Mouse (Mus musculus): Measurements from ENCODE around the gene Arfip1. TPM values are rescaled to one million over a fixed set of nuclear protein-coding genes. Genes with fewer than 3 reads are reported as not detected.
A peak's percentile ranks its signal among the peaks of the same experiment; 100 is the strongest.

The Arfip1 gene
- polyA plus RNA-seq, 1 experiment from 2014 or later, result 55.9 TPM

- Histone ChIP-seq H3K27me3 (replicated peaks) (no peaks in the 10 kb centered on the region), H3K9ac (no peak overlapping the region), H3K4me1 (0 out of 2 replicates have a peak, but pooled peaks cover 4% of the 10 kb centered on the region), H3K4me3 (replicated peaks) (no peak overlapping the region), H3K4me2 (no peak overlapping the region), H3K27ac (peak overlapping the region; percentile 52), H3K9me3 (no peaks in the 10 kb centered on the region), H3K36me3 (no peaks in the 10 kb centered on the region)
- peak; percentile 50; the same call in 1 of the 2 replicates for ATAC-seq (ENCODE audit: insufficient read depth, low FRiP score, low read depth)
- 67% methylated on average over 9 of the region's 9 CpGs for WGBS
Observed at GRCm38 (mm10) chr3:84601870-84602495, 19.6 kb upstream of the Arfip1 start.

GRCm38 (mm10) chr3:84598756-84599155 is 16.3 kb upstream of the Arfip1 start:
- H3K27ac ChIP-seq, result no peak overlapping the region

GRCm38 (mm10) chr3:84597996-84598734 is 15.7 kb upstream of the Arfip1 start:
- no peak for ATAC-seq (ENCODE audit: insufficient read depth, low FRiP score, low read depth)
- Histone ChIP-seq H3K9ac (no peak overlapping the region), H3K36me3 (no peaks in the 10 kb centered on the region), H3K4me1 (0 out of 2 replicates have a peak, but pooled peaks cover 4% of the 10 kb centered on the region), H3K4me3 (replicated peaks) (no peak overlapping the region), H3K4me2 (no peak overlapping the region), H3K27ac (peak overlapping the region; percentile 57; the same call in 1 of the 2 replicates), H3K9me3 (no peaks in the 10 kb centered on the region), H3K27me3 (replicated peaks) (no peaks in the 10 kb centered on the region)
- WGBS, result 67% methylated on average over 6 of the region's 6 CpGs

More at GRCm38 (mm10) chr3:84598756-84599155, 16.3 kb upstream of the Arfip1 start:
- H3K36me3 ChIP-seq, result no peaks in the 10 kb centered on the region
- H3K4me3 ChIP-seq (replicated peaks), result no peak overlapping the region
- H3K4me2 ChIP-seq, result no peak overlapping the region
- 0 out of 2 replicates have a peak, but pooled peaks cover 4% of the 10 kb centered on the region for H3K4me1 ChIP-seq
- no peaks in the 10 kb centered on the region for H3K27me3 ChIP-seq (replicated peaks)
- no peak overlapping the region for H3K9ac ChIP-seq
- 79% methylated on average over 6 of the region's 6 CpGs for WGBS
- no peak for ATAC-seq (ENCODE audit: insufficient read depth, low FRiP score, low read depth)
- H3K9me3 ChIP-seq, result no peaks in the 10 kb centered on the region

GRCm38 (mm10) chr3:84595677-84596234 is 13.3 kb upstream of the Arfip1 start:
- H3K9me3 ChIP-seq, result no peaks in the 10 kb centered on the region
- no peak overlapping the region for H3K9ac ChIP-seq
- H3K36me3 ChIP-seq, result no peaks in the 10 kb centered on the region
- H3K4me3 ChIP-seq (replicated peaks), result no peak overlapping the region
- 40% methylated on average over 5 of the region's 5 CpGs for WGBS
- peak overlapping the region; percentile 47 for H3K4me2 ChIP-seq
- H3K27me3 ChIP-seq (replicated peaks), result no peaks in the 10 kb centered on the region
- ATAC-seq (ENCODE audit: insufficient read depth, low FRiP score, low read depth), result no peak
- 0 out of 2 replicates have a peak overlapping the region, but pooled peaks have one; percentile 46 for H3K27ac ChIP-seq
- H3K4me1 ChIP-seq, result no peaks in the 10 kb centered on the region

- H3K9me3 ChIP-seq, result no peaks in the 10 kb centered on the region
- WGBS, result 4% methylated on average over 23 of the region's 23 CpGs
- H3K9ac ChIP-seq, result no peak overlapping the region
Observed at GRCm38 (mm10) chr3:84594894-84595676, 12.7 kb upstream of the Arfip1 start.

GRCm38 (mm10) chr3:84593274-84593673 is 10.8 kb upstream of the Arfip1 start, which contains the start of gene Tigd4:
Gene Tigd4 (plus strand): TSS chr3:84593574.
- no peaks in the 10 kb centered on the region for H3K4me1 ChIP-seq
- H3K4me2 ChIP-seq, result no peak within 1 kb of the TSS
- H3K9me3 ChIP-seq, result no peaks in the 10 kb centered on the region
- no peak within 1 kb of the TSS for H3K27ac ChIP-seq
- ATAC-seq (ENCODE audit: insufficient read depth, low FRiP score, low read depth), result no peak
- WGBS, result 81% methylated on average over 2 of the region's 2 CpGs
- no peak within 1 kb of the TSS for H3K4me3 ChIP-seq (replicated peaks)
- no peaks in the 10 kb centered on the region for H3K36me3 ChIP-seq
- H3K27me3 ChIP-seq (replicated peaks), result no peaks in the 10 kb centered on the region
- no peak within 1 kb of the TSS for H3K9ac ChIP-seq

More at GRCm38 (mm10) chr3:84594894-84595676, 12.7 kb upstream of the Arfip1 start:
- Histone ChIP-seq H3K36me3 (no peaks in the 10 kb centered on the region), H3K4me2 (peak overlapping the region; percentile 47), H3K4me3 (replicated peaks) (peak overlapping the region; percentile 24), H3K27me3 (replicated peaks) (no peaks in the 10 kb centered on the region), H3K4me1 (no peaks in the 10 kb centered on the region), H3K27ac (peak overlapping the region; percentile 46; the same call in 1 of the 2 replicates)
- ATAC-seq (ENCODE audit: insufficient read depth, low FRiP score, low read depth), result peak; percentile 35; the same call in 1 of the 2 replicates

- ATAC-seq (ENCODE audit: insufficient read depth, low FRiP score, low read depth), result no peak
- WGBS, result 48% methylated on average over 5 of the region's 5 CpGs
- no peak overlapping the region for H3K27ac ChIP-seq
- H3K4me1 ChIP-seq, result no peaks in the 10 kb centered on the region
- no peak overlapping the region for H3K4me2 ChIP-seq
- H3K27me3 ChIP-seq (replicated peaks), result no peaks in the 10 kb centered on the region
- H3K9ac ChIP-seq, result no peak overlapping the region
- H3K4me3 ChIP-seq (replicated peaks), result no peak overlapping the region
- no peaks in the 10 kb centered on the region for H3K36me3 ChIP-seq
- no peaks in the 10 kb centered on the region for H3K9me3 ChIP-seq
Observed at GRCm38 (mm10) chr3:84586736-84587135, 4.3 kb upstream of the Arfip1 start.

- Histone ChIP-seq H3K4me3 (replicated peaks) (peak overlapping the region; percentile 61), H3K9me3 (no peaks in the 10 kb centered on the region), H3K27ac (peak overlapping the region; percentile 90), H3K4me2 (peak overlapping the region; percentile 78), H3K9ac (peak overlapping the region; percentile 25), H3K4me1 (peaks cover 14% of the 10 kb centered on the region), H3K27me3 (replicated peaks) (no peaks in the 10 kb centered on the region), H3K36me3 (no peaks in the 10 kb centered on the region)
- ATAC-seq (ENCODE audit: insufficient read depth, low FRiP score, low read depth), result peak; percentile 12
- under 1% methylated on average over 27 of the region's 27 CpGs for WGBS
Observed at GRCm38 (mm10) chr3:84582913-84583276, 470 bp upstream of the Arfip1 start.

GRCm38 (mm10) chr3:84581696-84582022 is 766 bp downstream of the Arfip1 start:
- ATAC-seq (ENCODE audit: insufficient read depth, low FRiP score, low read depth), result no peak

GRCm38 (mm10) chr3:84580716-84581115 is 1.7 kb downstream of the Arfip1 start:
- WGBS, result 13% methylated on average over 4 of the region's 4 CpGs
- no peak overlapping the region for H3K9ac ChIP-seq
- H3K27me3 ChIP-seq (replicated peaks), result no peaks in the 10 kb centered on the region
- H3K36me3 ChIP-seq, result no peaks in the 10 kb centered on the region
- ATAC-seq (ENCODE audit: insufficient read depth, low FRiP score, low read depth), result no peak
- H3K4me3 ChIP-seq (replicated peaks), result peak overlapping the region; percentile 61
- peaks cover 14% of the 10 kb centered on the region for H3K4me1 ChIP-seq
- no peaks in the 10 kb centered on the region for H3K9me3 ChIP-seq
- H3K4me2 ChIP-seq, result peak overlapping the region; percentile 78
- H3K27ac ChIP-seq, result no peak overlapping the region

More at GRCm38 (mm10) chr3:84581696-84582022, 766 bp downstream of the Arfip1 start:
- no peaks in the 10 kb centered on the region for H3K36me3 ChIP-seq
- H3K4me3 ChIP-seq (replicated peaks), result peak overlapping the region; percentile 61
- no peaks in the 10 kb centered on the region for H3K27me3 ChIP-seq (replicated peaks)
- peak overlapping the region; percentile 90 for H3K27ac ChIP-seq
- WGBS, result 0% methylated on average over 3 of the region's 4 CpGs
- peak overlapping the region; percentile 78 for H3K4me2 ChIP-seq
- peaks cover 14% of the 10 kb centered on the region for H3K4me1 ChIP-seq
- H3K9me3 ChIP-seq, result no peaks in the 10 kb centered on the region
- peak overlapping the region; percentile 44 for H3K9ac ChIP-seq

- 78% methylated on average over 3 of the region's 3 CpGs for WGBS
- H3K27me3 ChIP-seq (replicated peaks), result no peaks in the 10 kb centered on the region
- no peaks in the 10 kb centered on the region for H3K9me3 ChIP-seq
Observed at GRCm38 (mm10) chr3:84570501-84570900, 11.9 kb downstream of the Arfip1 start.

More at GRCm38 (mm10) chr3:84570501-84570900, 11.9 kb downstream of the Arfip1 start:
- Histone ChIP-seq H3K36me3 (no peaks in the 10 kb centered on the region), H3K27ac (no peak overlapping the region), H3K9ac (no peak overlapping the region), H3K4me3 (replicated peaks) (no peak overlapping the region), H3K4me1 (no peaks in the 10 kb centered on the region), H3K4me2 (no peak overlapping the region)
- no peak for ATAC-seq (ENCODE audit: insufficient read depth, low FRiP score, low read depth)

Measured in stomach, embryonic 15.5 days (tissue).